Mouse (Mus musculus) adrenal gland, postnatal 14 days (tissue): Measurements from ENCODE around the gene Trmt1l. TPM values are rescaled to one million over a fixed set of nuclear protein-coding genes. Genes with fewer than 3 reads are reported as not detected.
"Not testable (repeated sequence)": the region's sequence is repeated elsewhere in the genome, so short reads cannot be mapped to it uniquely, and the experiment has no call there.

Experiments used
- DNase-seq: peaks from one replicate; pipeline ENCODE4 v3.0.0; 2021; ENCODE audit warnings: mixed read lengths
- long read RNA-seq, 2 experiments: library from polyadenylated mRNA; stranded (forward); transcript quantifications; one replicate each; pipeline ENCODE4 v2.0.0; 2021
- total RNA-seq: library from RNA; stranded (reverse); gene quantifications from 2 replicates; pipeline ENCODE4 v1.2.3, GENCODE M21; 2021

Trmt1l gene
- total RNA-seq: 26.9 and 28.9 TPM in 2 replicates
- long read RNA-seq, experiment 1, transcript Trmt1l-201 (15 exons, 2,749 nt): major isoform, 9 of 19 reads
- long read RNA-seq, experiment 1, partial matches to known transcripts: 3 of 19 reads
- long read RNA-seq, experiment 1, other reads (novel, unspliced or antisense): 6 of 19 reads
- long read RNA-seq, experiment 2, transcript Trmt1l-201 (15 exons, 2,749 nt): major isoform, 11 of 22 reads
- long read RNA-seq, experiment 2, partial matches to known transcripts: 5 of 22 reads
- long read RNA-seq, experiment 2, other reads (novel, unspliced or antisense): 4 of 22 reads

DNA sequence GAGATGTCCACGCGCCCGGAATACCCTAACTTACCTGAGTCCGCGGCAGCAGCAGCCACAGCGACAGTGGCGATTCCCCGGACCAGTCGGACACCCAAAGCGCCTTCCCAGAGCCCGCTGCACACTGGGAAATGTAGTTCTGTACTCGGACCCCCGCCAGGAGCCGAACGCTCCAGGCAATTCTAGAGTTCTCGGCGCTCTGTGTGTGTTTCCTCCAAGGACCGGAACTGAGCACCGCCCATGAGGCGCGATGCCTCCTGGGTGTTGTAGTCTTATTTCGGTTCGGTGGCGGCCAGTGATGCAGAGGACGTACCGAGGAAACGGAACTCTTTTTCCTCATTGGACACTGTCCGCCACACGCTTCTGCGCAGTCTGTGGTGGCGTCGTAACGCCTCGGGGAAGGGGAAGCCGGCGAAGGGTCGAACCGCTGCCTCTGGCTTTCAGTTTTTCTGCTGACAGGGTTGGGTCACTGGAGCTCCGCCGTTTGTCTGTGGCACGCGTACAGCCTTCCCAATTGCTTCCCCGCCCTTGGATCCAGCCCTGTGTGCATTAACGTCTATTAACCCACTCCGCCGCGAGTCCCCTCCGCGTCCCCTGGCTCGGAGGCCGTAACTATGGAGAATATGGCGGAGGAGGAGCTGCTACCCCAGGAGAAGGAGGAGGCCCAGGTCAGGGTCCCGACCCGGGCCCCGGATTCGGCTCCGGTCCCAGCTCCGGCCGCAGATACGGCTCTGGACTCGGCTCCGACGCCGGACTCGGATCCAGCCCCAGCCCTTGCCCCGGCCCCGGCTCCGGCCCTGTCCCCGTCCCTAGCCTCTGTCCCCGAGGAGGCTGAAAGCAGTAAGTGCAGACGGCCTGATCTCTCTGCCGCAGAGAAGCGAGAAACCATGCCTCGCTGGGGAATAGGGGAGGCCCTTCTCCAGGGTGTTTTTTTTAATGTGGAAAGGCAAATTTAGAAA is at the start of gene Trmt1l, which contains the start of gene Swt1:
Gene Trmt1l (plus strand): TSS at position 280 of the 959 bp plus-strand sequence.
Gene Swt1 (minus strand): TSS at position 193 of the 959 bp plus-strand sequence.
- peak; percentile 97 for DNase-seq

DNA sequence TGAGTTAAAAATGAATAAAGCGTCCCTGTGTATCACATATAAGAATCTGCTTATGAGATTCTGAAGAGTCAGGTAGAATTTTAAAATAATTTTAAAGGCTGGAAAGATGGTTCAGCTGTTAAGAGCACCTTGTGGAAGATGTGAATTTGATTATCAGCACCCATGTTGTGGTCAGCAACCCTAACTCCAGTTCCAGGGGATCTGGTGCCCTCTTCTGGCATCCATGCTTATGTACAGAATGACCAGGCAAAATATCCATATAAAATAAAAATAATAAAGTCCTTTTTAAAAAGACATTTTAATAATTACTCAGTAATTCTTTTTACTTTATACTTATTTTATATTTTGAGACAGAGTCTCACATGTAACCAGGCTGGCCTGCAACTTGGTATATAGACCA is 38.3 kb upstream of the Trmt1l start:
- DNase-seq: peak; percentile 62

DNA sequence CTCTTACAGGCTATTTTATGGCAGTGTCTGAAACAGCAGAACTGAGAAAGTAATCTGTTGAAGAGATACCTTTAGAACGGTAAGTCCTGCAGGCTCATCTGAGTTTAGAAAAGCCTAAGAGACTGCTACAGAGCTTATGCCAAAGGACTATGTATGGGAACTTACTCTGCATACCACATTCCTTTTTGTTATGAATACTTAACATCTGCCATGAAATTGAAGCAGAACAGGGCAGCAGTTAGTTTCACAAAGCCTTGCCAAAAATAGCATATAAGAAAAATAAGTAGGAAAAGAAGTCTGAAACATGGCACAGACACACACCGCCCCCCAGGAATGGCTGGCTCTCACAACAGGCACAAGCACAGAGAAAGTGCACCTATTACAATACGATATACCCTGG is 18.5 kb upstream of the Trmt1l start:
- no peak for DNase-seq

DNA sequence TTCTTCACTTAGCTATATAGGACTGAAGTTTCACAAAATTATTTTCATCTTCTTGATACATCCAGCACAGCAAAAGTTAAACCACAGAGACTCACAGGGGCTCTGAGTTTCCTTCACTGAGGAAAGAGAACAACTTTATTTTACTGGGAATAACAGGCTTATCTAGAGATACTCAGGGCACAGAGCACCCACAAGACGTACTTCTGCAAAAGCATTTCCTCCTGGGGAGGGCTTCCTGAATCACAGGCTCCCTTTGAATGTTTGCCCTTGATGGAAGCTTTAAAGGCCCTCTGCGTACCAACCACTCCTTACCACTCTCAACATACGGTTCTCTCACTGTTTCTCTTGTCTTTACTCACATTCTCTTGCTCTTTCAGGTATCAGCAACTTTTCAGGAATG is 6.2 kb upstream of the Trmt1l start:
- no peak for DNase-seq

DNA sequence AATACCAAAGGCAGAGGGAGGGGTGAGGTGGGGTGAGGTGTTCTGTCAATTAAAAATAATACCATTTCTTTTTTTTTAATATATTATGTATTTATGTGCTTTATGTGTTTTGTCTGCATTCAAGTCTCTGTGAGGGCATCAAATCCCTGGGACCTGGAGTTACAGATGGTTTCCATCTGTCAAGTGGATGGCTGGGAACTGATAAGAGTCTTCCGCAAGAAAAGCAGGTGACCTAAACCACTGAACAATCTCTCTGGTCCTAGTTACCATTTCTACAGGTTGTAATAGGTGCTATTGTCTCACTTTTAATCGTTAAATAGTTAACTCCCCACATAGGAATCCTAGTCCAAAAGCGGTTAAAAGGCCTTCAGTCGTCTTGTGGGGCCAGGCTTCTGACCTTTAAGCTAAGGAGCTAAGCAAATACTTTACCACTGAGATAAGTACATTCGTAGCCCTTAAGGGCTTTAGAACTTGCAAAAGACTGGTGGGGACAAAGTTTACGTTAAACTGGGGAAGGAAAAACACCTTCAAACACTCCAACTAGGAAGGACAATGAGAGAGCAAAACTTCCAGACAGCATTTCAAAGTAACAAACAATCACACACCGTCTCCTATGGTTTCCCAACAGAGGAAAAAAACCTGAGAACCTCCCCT is 1.3 kb upstream of the Trmt1l start:
- no peak for DNase-seq

DNA sequence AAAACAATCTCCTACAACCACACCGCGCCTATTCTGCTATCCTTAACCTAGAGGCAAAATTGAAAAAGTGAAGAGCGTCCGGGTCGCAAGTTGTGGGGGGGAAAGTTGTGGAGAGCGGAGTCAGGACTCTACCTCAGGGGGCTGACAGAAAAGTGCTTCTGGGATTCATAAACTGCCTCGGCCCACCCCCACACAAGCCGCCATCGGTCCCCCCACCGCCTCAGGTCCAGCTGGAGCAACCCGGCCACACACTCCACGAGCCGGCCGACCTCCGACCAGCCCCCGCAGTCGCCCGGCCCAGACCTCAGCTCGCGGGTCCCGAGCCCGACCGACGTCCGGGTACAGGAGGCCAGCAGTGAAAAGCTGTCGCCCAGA is 467 bp upstream of the Trmt1l start:
- no peak for DNase-seq

DNA sequence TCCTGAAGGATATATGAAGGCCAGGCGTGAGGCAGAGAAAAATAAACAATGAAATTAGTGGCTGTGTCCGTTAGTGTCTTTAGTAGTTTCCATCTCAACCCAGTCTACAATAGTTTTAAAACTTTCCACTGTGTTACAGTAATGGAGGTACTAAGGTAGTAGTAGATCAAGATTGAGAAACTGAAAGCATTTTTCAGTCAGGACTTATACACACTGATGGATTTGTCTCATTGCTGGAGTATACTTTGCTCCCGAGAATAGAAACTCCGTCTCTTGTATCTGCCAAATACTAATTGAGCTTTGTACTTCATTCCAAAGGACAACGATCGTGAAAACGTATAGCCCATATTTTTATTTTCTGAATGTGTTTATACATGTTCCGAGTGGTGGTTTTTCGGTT is 974 bp downstream of the Trmt1l start:
- DNase-seq: no peak

DNA sequence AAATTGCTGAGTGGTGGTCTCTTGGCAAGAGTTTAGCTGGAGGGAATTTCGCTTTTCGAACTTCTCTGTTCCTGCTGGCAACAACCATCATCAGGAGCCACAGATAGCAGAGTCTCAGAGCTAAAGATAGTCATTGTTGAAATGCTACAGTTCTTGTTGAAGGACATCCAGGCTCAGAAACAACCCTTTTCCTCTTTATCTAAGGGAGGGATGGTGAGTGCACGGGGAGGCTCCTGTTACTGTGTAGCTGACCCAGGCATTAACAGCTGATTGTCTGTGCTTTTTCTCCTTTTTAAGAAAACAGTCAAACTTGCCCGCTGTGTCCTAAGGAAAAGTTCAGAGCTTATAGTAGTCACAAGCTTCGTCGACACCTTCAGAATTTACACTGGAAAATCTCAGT is 7.1 kb downstream of the Trmt1l start:
- DNase-seq: no peak

DNA sequence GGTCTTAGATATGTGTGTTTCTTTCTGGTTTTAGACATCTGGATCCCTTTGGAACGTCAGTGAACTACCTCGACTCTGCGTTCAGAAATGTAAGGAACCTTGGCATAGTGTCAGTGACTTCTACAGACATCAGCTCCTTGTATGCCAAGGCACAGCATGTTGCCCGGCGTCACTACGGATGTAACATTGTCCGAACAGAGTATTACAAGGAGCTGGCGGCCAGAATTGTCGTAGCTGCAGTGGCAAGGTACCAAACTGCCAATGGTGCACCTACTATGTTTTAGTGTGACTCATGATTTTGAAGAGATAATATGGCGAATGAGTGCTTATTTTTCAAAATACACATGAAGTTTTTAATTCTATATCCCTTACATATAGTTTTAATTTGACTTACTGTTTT is 21.5 kb downstream of the Trmt1l start:
- no peak for DNase-seq

DNA sequence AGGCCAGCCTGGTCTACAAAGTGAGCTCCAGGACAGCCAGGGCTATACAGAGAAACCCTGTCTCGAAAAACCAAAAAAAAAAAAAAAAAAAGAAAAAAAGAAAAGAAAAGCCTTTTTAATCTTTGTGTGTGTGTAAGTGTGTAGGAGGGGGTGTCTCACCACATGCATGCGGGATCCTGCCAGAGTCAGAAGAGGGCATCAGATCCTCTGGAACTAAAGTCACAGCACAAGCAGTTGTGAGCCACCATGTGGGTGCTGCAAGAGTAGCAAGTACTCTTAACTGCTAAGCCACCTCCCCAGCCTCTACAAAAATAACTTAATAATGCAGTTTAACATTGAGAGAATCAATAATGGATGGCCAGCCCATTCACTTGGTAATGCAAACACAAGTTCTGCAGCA is 22.5 kb downstream of the Trmt1l start:
- DNase-seq: no peak

DNA sequence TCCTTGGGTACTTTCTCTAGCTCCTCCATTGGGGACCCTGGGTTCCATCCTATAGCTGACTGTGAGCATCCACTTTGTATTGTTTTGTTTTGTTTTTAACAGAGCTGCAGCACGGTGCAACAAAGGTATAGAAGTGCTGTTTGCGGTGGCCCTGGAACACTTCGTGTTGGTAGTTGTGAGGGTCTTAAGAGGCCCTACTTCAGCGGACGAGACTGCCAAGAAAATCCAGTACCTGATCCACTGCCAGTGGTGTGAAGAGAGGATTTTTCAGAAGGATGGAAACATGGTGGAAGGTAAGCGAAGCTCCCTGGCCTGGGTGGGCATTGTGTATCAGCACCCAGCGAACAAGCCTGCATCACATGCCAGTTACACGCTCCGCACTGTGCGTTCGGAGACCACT is 23.6 kb downstream of the Trmt1l start:
- DNase-seq: no peak

DNA sequence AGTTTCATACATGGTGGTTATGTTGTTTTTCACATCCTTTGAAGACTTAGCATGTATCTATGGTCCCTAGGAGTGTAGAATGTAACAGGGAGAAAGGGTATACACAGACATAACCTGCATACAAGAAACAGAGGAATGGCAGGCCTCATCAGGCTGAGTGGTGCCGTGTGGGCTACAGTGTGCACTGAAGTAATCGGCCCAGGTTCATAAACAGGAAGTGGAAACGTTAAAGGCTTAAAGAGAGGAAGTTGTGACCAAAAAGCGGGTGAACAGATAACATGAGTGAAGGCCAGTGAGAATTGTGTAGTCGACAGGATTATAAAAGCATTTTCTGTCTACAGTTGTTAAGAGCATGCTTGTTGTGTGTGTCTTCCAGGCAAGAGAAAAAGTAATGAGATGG is 28.7 kb downstream of the Trmt1l start:
- DNase-seq: no peak

DNA sequence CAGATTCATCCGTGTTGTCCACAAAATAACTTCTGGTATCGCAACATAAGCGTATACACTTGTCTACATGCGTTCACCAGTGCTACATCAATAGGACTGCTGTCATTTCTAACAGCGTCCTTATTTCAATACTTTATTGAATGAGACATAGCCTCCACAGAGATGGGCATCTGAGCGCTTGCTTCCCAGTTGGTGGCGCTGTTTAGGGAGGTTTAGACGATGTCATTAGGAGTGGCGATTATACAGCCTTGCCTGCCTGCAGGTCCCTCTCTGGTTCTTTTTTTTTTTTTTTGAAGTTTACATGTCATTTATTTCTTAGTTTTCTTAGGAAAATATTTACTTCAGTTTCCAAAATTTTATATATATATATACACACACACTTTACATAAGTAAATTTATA is 32.9 kb downstream of the Trmt1l start:
- peak; percentile 37 for DNase-seq

DNA sequence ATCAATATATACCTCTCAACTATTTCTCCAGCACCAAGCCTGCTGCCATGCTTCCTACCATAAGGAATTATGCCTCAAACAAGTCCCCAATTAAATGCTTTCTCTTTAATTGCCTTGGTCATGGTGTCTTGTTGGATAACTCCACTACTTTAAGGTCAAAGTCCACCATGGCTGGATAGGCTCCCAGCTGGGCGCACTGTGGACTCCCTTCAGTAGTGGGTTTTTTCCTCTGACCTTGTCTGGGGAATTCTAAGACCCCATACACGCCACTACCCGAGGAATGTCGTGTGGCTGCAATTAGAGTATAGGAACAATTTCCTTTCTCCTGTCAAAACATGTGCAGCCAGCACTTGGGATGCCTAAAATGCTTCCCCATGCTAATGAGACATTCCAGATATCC is 36.6 kb downstream of the Trmt1l start:
- no peak for DNase-seq

DNA sequence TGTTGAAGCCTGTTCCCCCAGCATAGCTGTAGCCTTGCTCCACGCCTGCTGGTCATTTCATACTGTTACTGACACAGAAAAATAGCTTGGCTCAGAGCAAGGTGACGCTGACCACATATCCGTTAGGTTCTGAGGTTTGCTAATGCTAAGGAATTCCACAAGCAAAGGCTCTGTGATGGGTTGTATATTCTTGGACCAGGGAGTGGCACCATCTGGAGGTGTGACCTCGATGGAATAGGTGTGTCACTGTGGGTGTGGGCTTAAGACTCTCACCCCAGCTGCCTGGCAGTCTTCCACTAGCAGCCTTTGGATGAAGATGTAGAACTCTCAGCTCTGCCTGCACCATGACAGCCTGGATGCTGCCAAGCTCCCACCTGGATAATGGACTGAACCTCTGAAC is 38.2 kb downstream of the Trmt1l start:
- no peak for DNase-seq

DNA sequence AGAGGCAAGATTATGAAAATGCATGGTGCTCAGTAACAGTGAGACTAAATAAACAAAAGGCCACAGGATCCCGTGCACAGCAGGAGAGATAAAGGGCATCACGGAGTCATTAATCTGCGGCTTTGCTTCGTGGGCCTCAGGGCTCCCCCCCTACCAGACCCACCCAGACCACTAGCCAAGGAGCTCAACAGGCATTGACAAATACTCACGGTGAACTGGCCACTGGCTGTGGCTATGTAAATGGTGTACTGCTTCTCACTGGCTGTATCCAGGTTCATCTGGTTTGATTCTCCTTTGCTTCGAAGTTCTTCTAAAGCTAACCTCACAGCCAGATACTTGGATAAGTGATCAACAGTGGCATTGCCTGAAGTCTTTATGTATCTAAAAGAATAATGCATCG is 43.1 kb downstream of the Trmt1l start:
- DNase-seq: no peak

DNA sequence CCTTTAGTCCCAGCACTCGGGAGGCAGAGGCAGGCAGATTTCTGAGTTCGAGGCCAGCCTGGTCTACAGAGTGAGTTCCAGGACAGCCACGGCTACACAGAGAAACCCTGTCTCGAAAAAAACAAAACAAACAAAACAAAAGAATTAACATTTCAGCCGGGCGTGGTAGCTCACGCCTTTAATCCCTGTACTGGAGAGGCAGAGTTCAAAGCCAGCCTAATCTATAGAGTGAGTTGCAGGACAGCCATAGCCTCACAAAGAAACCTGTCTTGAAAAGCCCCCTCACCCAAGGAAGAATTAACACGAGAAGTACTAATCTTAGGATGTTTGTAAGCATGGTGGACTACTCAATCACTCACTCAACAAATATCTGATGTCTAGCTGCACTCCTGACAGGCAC is 44.0 kb downstream of the Trmt1l start:
- DNase-seq: not testable (repeated sequence)

DNA sequence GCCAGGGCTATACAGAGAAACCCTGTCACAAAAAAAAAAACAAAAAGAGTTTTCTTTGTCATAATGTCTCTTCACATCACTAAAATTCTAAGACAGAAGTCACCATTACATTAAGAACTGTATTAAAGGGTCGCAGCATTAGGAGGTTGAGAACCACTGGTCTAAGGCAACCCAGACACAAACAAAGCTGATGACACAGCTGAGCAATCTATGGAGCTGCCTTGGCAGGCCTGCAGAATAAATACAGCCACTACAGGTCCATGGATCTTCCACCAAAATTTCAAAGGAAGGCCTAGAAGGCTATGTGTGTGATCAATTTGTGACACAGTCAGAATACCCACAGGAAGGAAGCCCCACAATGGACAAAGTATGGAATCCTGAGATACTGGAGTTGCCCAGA is 54.2 kb downstream of the Trmt1l start:
- no peak for DNase-seq

DNA sequence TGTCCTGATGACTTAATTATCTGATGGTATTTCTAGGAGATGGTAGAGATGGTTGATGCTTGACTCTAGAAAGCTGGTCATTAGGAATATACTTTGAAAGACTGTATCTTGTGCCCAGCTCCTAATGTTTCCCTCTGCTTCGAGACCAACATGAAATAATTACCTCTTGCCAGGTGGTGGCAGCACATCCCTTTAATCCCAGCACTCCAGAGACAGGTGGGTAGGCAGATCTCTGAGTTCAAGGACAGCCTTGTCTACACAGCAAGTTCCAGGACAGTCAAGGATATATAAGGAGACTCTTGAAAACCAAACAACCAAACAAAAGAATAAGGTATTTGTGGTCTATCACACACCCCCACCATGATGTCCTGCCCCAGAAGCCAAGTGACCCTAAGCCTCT is 55.2 kb downstream of the Trmt1l start:
- peak; percentile 43 for DNase-seq

DNA sequence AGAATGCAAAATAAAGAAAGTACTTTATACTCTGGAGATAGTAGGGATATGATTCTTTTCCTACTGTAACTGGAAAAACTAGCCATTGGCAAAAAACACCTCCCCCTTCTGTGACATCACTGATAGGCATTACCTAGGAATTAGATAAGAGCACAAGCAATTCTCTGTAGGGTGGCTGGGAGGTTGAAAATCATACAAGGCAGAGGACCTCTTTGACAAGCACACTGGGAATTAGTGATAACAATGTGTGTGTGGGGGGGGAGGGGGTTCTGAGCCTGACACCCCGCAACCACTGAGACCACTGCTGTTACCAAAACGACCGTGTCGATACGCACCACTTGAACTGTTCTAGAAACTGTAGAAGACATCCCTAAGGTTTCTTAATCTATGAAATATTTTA is 56.4 kb downstream of the Trmt1l start:
- DNase-seq: no peak

DNA sequence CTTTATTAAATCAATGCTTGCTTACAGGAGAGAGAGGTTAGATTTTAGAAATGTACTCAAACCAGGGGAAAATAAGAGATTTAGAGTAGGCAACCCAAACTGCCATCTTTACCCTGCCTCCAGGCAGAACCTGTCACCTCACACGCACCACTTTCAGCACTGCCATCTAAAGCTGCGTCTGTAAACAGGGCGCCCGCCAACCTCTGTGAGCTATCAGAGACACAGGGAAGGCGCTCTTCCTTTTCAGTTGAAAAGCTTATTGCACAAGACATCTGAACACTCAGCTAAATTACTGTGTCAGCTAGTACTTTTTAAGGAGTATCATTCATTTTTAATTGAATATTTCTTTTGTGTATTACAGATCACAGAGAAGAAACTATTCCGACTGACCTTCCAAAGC is 61.5 kb downstream of the Trmt1l start:
- DNase-seq: peak; percentile 39

DNA sequence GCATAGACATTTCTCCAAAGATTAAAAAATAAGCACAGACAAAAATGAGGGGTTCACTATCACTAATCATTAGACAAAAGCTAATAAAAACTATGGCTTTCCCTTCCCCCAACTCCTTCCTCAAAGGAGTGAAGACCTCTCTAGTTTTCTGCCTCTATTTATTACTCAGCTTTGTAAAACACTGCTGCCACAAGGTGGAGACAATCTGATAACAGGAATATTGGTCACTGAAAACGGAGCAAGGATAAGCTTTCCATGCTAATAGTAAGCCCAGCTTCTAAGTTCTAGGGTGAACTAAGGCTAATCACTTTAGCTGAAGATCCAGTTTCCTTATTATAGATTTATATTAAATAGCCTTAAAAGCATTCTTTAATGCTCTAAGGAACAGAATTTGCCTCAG is 64.1 kb downstream of the Trmt1l start:
- DNase-seq: no peak

DNA sequence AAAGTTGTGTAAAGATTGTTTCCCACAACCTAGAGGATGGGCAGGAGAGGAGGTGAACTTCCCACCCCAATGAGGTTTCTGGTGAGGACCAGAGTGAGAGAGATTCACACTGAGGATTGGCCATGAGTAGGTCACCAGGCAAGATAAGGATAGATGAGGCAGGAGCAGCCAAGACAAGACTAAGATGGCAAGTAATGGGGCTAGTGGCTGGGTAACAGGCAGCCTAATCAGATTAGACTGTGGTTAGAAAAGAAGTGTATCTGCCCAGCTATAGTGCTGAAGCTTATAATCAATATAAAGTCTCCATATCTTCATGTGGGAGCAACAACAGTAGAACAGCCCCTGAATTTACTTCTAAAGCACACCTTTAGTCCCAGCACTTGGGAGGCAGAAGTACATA is 65.5 kb downstream of the Trmt1l start:
- no peak for DNase-seq
